Comparison of ENCODE assay signal across 7 mouse cellular contexts in the genomic region with DNA sequence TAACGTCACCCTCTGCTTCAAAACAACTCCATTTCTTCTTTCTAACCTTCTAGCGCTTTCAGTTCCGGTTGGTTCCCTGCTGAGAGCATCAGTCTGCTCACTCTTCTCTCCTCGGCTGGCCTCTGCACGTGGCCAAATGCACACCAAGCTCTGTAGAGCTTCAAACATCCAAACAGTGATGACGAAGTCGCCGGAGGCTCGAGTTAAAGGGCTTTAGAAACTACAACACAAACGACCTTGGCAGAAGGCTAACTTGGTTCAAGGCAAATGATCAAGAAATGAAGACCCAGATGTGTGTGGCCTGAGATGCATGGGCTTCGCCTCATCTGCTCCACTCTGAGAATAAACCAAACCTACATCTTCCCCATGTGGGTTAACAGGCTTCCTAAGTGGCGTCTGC. TPM values are rescaled to one million over a fixed set of nuclear protein-coding genes. Genes with fewer than 3 reads are reported as not detected.
A peak's percentile ranks its signal among the peaks of the same experiment; 100 is the strongest.
DNase-seq lines count a peak whose midpoint lies in the region; ATAC-seq and TF ChIP-seq lines count a peak whose summit lies in the region.

No protein-coding gene starts in this region.

- WGBS in limb, embryonic 12.5 days, result 7% methylated on average over 12 of the region's 12 CpGs
- WGBS in midbrain, embryonic 16.5 days, result 3% methylated on average over 12 of the region's 12 CpGs
- whole genome bisulfite sequencing in stomach, embryonic 15.5 days, result 5% methylated on average over 12 of the region's 12 CpGs

- peaks cover 16% of the 10 kb centered on the region for H3K36me3 ChIP-seq in ES-E14 (ENCODE audit: control insufficient read depth, insufficient read depth, low read length, poor library complexity, severe bottlenecking)
- H3K36me3 ChIP-seq in limb, embryonic 12.5 days, result no peaks in the 10 kb centered on the region
- no peaks in the 10 kb centered on the region for H3K36me3 ChIP-seq in midbrain, embryonic 16.5 days (ENCODE audit: control insufficient read depth, insufficient read depth, low read length)
- H3K36me3 ChIP-seq in stomach, embryonic 15.5 days, result no peaks in the 10 kb centered on the region

- no peak for ATAC-seq in limb, embryonic 12.5 days (ENCODE audit: insufficient number of reproducible peaks, insufficient read depth, low FRiP score, low TSS enrichment, low read depth)
- ATAC-seq in midbrain, embryonic 16.5 days, result no peak
- ATAC-seq in stomach, embryonic 15.5 days (ENCODE audit: insufficient read depth, low FRiP score, low read depth), result no peak

- H3K27ac ChIP-seq in ES-E14 (ENCODE audit: insufficient read depth, low read depth, low read length, poor library complexity, severe bottlenecking), result peak overlapping the region; percentile 75; the same call in 1 of the 2 replicates
- H3K27ac ChIP-seq in limb, embryonic 12.5 days, result no peak overlapping the region
- no peak overlapping the region; the same call in 1 of the 2 replicates for H3K27ac ChIP-seq in midbrain, embryonic 16.5 days (ENCODE audit: low read length)
- H3K27ac ChIP-seq in stomach, embryonic 15.5 days, result no peak overlapping the region

- H3K27me3 ChIP-seq in limb, embryonic 12.5 days, result peaks cover 10% of the 10 kb centered on the region
- no peaks in the 10 kb centered on the region for H3K27me3 ChIP-seq in midbrain, embryonic 16.5 days (ENCODE audit: control insufficient read depth, insufficient read depth, low read depth, low read length)
- no peaks in the 10 kb centered on the region for H3K27me3 ChIP-seq in stomach, embryonic 15.5 days (replicated peaks)

- H3K9ac ChIP-seq in ES-E14 (ENCODE audit: insufficient read depth, low read depth, low read length, poor library complexity, severe bottlenecking), result peak overlapping the region; percentile 82
- H3K9ac ChIP-seq in limb, embryonic 12.5 days (replicated peaks), result peak overlapping the region; percentile 63; the same call in 1 of the 2 replicates
- H3K9ac ChIP-seq in midbrain, embryonic 16.5 days (ENCODE audit: low read depth, low read length), result peak overlapping the region; percentile 69
- H3K9ac ChIP-seq in stomach, embryonic 15.5 days, result peak overlapping the region; percentile 1; the same call in 1 of the 2 replicates

- peaks cover 13 to 20% of the 10 kb centered on the region in 2 experiments for H3K4me1 ChIP-seq in ES-E14 (ENCODE audit: control insufficient read depth in 2 of 2, insufficient read depth in 2 of 2, low read length in 2 of 2, poor library complexity in 1 of 2)
- peaks cover 16% of the 10 kb centered on the region for H3K4me1 ChIP-seq in limb, embryonic 12.5 days (replicated peaks)
- peaks cover 30% of the 10 kb centered on the region for H3K4me1 ChIP-seq in midbrain, embryonic 16.5 days (ENCODE audit: control insufficient read depth, insufficient read depth, low read length)
- H3K4me1 ChIP-seq in stomach, embryonic 15.5 days, result peaks cover 16% of the 10 kb centered on the region; the same call in 1 of the 2 replicates

- H3K9me3 ChIP-seq in ES-E14 (ENCODE audit: control insufficient read depth, insufficient read depth, low read depth, low read length), result no peaks in the 10 kb centered on the region
- H3K9me3 ChIP-seq in limb, embryonic 12.5 days, result no peaks in the 10 kb centered on the region
- H3K9me3 ChIP-seq in midbrain, embryonic 16.5 days (replicated peaks; ENCODE audit: control insufficient read depth, low read length, poor library complexity, severe bottlenecking), result no peaks in the 10 kb centered on the region
- no peaks in the 10 kb centered on the region for H3K9me3 ChIP-seq in stomach, embryonic 15.5 days

- H3K4me3 ChIP-seq in ES-E14 (ENCODE audit: insufficient read depth in 1 of 2, low read depth in 1 of 2, low read length in 2 of 2, poor library complexity in 1 of 2, severe bottlenecking in 1 of 2), result peak overlapping the region; percentile 77 to 93
- peak overlapping the region; percentile 74 for H3K4me3 ChIP-seq in limb, embryonic 12.5 days (replicated peaks)
- H3K4me3 ChIP-seq in midbrain, embryonic 16.5 days (ENCODE audit: low read depth, low read length), result peak overlapping the region; percentile 55
- H3K4me3 ChIP-seq in stomach, embryonic 15.5 days (replicated peaks), result peak overlapping the region; percentile 73

- H3K4me2 ChIP-seq in limb, embryonic 12.5 days, result peak overlapping the region; percentile 71
- peak overlapping the region; percentile 85 for H3K4me2 ChIP-seq in midbrain, embryonic 16.5 days (ENCODE audit: low read length)
- peak overlapping the region; percentile 75 for H3K4me2 ChIP-seq in stomach, embryonic 15.5 days

- in situ Hi-C loops in ES-E14 (cut with MboI; ENCODE audit: low sequenced_read_pairs in 2 of 2, unreplicated experiment in 2 of 2), result no loop called here

- DNase-seq in CD4-positive helper T cell, adult 2 months (ENCODE audit: low read depth, low spot score), result peak; percentile 84
- no peak for DNase-seq in ES-E14 (ENCODE audit: low read depth, low spot score)
- DNase-seq in embryo, embryonic 10.5 days (ENCODE audit: low spot score), result peak; percentile 46
- DNase-seq in heart, postnatal 4 days, result peak; percentile 43

TF ChIP-seq in ES-E14, 5 proteins besides CTCF, POLR2A, EP300 and RAD21:
- TF ChIP-seq ZC3H11A (IDR thresholded peaks at IDR 0.05; ENCODE audit: borderline replicate concordance, low read depth, low read length), result no peak

RNA-seq across cellular contexts. Expression of a gene that starts 0.9 kb away (rescaled TPM):
- total RNA-seq in ES-E14 (2012; rRNA removed), result 77.3 and 81.8 TPM in 2 replicates
- 100 to 1,000 TPM; 341 to 353 TPM for total RNA-seq in heart, postnatal 4 days (2021)
- 41.6 and 42.5 TPM in 2 replicates for polyA plus RNA-seq in limb, embryonic 12.5 days (2016; fragmentation: Nextera tagmentation; extraction: Ambion mirVana)
- 107 and 113 TPM in 2 replicates for polyA plus RNA-seq in midbrain, embryonic 16.5 days (2015; fragmentation: Nextera tagmentation; extraction: Ambion mirVana)
- 33.7 and 35.7 TPM in 2 replicates for polyA plus RNA-seq in stomach, embryonic 15.5 days (2015; fragmentation: Nextera tagmentation; extraction: Ambion mirVana)

Comparison
In these comparisons a context has a peak if more than half of its experiments do, and no peak if none do; other contexts are left out.
1. H3K9ac ChIP-seq: peak in every context shown above with its lines; median percentile 82 in ES-E14; 69 in midbrain, embryonic 16.5 days; 63 in limb, embryonic 12.5 days; 1 in stomach, embryonic 15.5 days.